Mouse (Mus musculus): ENCODE results near the gene Ppp2r5a. TPM values are rescaled to one million over a fixed set of nuclear protein-coding genes. Genes with fewer than 3 reads are reported as not detected.
"Not testable (repeated sequence)": the region's sequence is repeated elsewhere in the genome, so short reads cannot be mapped to it uniquely, and the experiment has no call there.

Gene Ppp2r5a
- polyA plus RNA-seq, 1 experiment from 2014 or later: 11.8 TPM

DNA sequence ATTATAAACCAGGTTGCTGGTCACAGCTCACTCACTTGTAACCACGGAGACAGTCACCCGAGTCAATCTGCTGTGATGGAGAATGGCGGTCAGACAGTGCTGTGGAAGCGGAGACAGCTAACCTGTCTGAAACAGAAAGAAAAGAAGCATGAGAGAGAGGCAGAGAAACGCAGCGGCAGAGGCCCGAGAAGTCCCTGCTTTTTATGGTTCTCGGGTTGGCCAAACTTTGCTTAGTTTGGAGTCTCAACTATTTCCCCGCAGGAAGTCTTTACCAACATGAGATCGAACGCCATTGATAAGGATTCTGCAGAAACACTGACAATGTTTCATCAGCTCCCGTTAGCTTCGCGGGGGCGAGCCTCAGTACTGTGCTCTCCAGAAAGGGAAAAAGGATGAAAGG lies 29.0 kb upstream of the Ppp2r5a start:
- H3K27me3 ChIP-seq: no peaks in the 10 kb centered on the region
- no peak overlapping the region for H3K9ac ChIP-seq
- peaks cover 27% of the 10 kb centered on the region for H3K4me1 ChIP-seq
- no peak for ATAC-seq (ENCODE audit: low FRiP score, low read depth)
- H3K4me3 ChIP-seq: no peak overlapping the region
- 72% methylated on average over 15 of the region's 15 CpGs for WGBS
- H3K36me3 ChIP-seq: no peaks in the 10 kb centered on the region
- 0 out of 2 replicates have a peak overlapping the region, but pooled peaks have one; percentile 9 for H3K4me2 ChIP-seq (replicated peaks)
- H3K9me3 ChIP-seq: no peaks in the 10 kb centered on the region
- no peak overlapping the region for H3K27ac ChIP-seq

DNA sequence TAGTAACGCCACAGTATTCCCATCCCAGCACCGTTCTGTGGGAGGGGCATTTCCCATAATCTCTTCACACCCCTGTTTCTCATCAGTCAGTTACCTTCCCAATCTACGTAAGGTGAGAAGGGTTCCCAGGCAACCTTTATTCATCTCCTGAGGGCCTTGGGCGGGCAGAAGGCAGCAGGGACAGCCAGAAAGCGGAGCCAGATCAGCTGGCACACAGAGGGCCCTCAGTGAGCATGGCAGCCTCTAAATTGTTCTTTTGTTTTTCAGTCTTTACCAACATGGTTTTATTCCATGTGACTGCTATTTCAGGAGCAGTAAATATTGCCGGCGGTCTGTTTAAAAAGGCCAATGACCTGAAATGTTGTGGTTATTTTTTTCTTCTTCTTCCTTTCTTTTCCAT lies 27.0 kb upstream of the Ppp2r5a start:
- H3K9me3 ChIP-seq: no peaks in the 10 kb centered on the region
- H3K27ac ChIP-seq: no peak overlapping the region
- H3K27me3 ChIP-seq: no peaks in the 10 kb centered on the region
- peaks cover 14% of the 10 kb centered on the region for H3K4me1 ChIP-seq
- WGBS: 57% methylated on average over 7 of the region's 7 CpGs
- H3K4me2 ChIP-seq (replicated peaks): no peak overlapping the region
- H3K36me3 ChIP-seq: no peaks in the 10 kb centered on the region
- H3K4me3 ChIP-seq: no peak overlapping the region
- H3K9ac ChIP-seq: no peak overlapping the region
- ATAC-seq (ENCODE audit: low FRiP score, low read depth): no peak

DNA sequence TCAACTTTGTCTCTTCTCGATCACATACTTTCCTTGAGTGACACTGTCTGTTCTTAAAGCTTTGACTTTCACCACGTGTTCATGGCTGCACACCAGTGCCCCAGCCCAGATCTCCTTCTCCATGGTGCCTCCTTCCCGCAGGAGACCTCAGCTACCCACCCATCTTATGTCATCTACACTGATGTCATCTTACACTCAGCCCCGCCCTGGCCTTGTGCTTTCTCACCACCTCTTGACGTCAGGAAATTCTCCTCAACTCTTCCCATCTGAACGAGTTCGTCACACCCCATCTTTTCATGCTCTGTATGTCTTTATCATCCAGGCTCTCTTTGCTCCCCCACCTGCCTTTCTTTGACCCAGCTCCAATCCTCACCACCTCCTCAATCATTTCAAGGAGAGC lies 22.8 kb upstream of the Ppp2r5a start:
- H3K9me3 ChIP-seq: no peaks in the 10 kb centered on the region
- H3K36me3 ChIP-seq: no peaks in the 10 kb centered on the region
- no peak overlapping the region for H3K9ac ChIP-seq
- no peak overlapping the region for H3K27ac ChIP-seq
- ATAC-seq (ENCODE audit: low FRiP score, low read depth): no peak
- peaks cover 6% of the 10 kb centered on the region for H3K4me1 ChIP-seq
- 80% methylated on average over 7 of the region's 7 CpGs for WGBS
- no peak overlapping the region for H3K4me2 ChIP-seq (replicated peaks)
- no peaks in the 10 kb centered on the region for H3K27me3 ChIP-seq
- H3K4me3 ChIP-seq: no peak overlapping the region

DNA sequence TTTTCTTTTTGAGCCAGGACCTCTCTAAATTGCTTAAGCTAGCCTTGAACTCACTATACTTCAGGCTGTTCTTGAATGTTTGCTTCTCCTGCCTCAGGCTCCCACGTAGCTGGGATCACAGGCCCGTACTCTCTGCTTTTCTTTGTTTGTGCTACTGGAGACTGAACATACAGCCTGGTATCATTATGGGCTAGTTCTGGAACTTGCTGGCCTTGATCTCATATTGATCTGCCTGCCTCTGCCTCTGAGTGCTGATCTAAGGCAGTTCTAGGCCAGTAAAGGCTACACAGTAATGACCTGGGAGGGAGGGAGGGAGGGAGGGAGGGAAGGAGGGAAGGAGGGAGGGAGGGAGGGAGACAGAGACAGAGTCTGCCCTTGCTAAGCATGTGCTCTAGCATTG lies 20.1 kb upstream of the Ppp2r5a start:
- Histone ChIP-seq H3K36me3 (no peaks in the 10 kb centered on the region), H3K9ac (no peak overlapping the region), H3K27ac (no peak overlapping the region), H3K27me3 (no peaks in the 10 kb centered on the region), H3K9me3 (no peaks in the 10 kb centered on the region), H3K4me3 (no peak overlapping the region), H3K4me2 (replicated peaks) (no peak overlapping the region), H3K4me1 (peaks cover 24% of the 10 kb centered on the region)
- no peak for ATAC-seq (ENCODE audit: low FRiP score, low read depth)
- 81% methylated on average over 2 of the region's 2 CpGs for WGBS

DNA sequence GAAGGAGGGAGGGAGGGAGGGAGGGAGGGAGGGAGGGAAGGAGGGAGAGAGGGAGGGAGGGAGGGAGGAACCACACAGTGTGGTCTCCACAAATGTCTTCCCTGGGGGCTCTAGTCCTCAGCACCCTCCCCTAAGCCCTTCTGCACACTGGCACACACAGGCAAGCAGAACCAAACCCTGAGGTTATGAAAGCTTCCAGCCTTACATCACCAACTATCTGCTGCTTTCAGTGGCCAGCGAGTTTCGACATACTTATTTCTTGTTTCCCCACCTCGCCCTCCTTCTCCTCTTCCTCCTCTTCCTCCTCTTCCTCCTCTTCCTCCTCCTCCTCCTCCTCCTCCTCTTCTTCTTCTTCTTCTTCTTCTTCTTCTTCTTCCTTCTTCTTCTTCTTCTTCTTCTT lies 19.6 kb upstream of the Ppp2r5a start:
- peaks cover 24% of the 10 kb centered on the region for H3K4me1 ChIP-seq
- 71% methylated on average over 3 of the region's 3 CpGs for WGBS
- not testable (repeated sequence) for H3K36me3 ChIP-seq; H3K9ac ChIP-seq; H3K27ac ChIP-seq; H3K27me3 ChIP-seq; H3K9me3 ChIP-seq; H3K4me2 ChIP-seq (replicated peaks); H3K4me3 ChIP-seq; ATAC-seq (ENCODE audit: low FRiP score, low read depth)

DNA sequence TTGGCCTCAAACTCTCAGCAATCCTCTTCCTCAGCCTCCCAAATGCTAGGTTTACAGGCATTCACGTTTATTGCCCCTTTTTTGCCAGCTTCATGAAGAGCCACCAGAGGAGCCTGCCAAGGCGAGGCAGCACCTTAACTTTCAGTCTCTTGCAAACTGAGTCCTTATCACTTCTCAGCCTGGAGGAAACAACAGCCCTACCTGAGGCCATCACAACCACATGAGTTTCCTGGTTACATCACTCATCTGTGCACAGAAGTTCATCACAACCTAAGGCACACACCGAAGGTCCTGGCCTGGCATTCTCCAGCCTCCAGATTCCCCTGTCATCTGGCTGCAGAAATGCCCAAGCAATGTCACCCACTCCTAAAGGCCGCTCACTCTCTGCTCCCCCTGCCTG lies 19.1 kb upstream of the Ppp2r5a start:
- Histone ChIP-seq H3K9me3 (no peaks in the 10 kb centered on the region), H3K27me3 (no peaks in the 10 kb centered on the region), H3K4me1 (peaks cover 24% of the 10 kb centered on the region), H3K27ac (no peak overlapping the region), H3K4me2 (replicated peaks) (no peak overlapping the region), H3K36me3 (no peaks in the 10 kb centered on the region), H3K4me3 (no peak overlapping the region), H3K9ac (no peak overlapping the region)
- ATAC-seq (ENCODE audit: low FRiP score, low read depth): no peak
- WGBS: 65% methylated on average over 4 of the region's 4 CpGs

DNA sequence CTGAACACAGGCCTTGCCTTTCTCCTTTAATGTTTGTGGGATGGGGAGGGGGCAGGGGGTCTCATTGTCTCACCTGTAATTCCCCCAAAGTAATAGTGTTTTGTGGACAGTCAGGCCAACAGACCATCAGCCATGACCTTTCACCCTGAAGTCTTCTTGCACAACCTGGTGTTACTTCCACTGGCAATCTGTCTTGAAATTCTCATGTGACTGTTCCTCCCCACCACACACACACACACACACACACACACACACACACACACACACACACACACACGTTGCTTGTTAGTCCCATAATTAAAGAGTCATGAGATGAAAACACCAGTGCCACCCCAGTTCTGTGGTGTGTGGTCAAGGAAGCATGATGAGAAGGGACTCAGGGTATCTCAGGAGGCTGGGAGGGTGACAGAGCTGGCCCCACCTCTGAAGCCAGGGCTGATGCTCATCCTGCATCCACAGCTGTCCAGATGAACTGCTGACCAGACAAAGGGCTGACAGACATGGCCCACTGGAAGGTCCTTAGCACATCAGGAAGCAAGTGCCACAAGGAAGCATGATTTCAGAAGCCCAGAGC lies 18.4 kb upstream of the Ppp2r5a start:
- Histone ChIP-seq H3K4me2 (replicated peaks) (no peak overlapping the region), H3K27ac (no peak overlapping the region), H3K4me1 (peaks cover 31% of the 10 kb centered on the region), H3K4me3 (no peak overlapping the region), H3K9me3 (no peaks in the 10 kb centered on the region), H3K9ac (no peak overlapping the region), H3K27me3 (no peaks in the 10 kb centered on the region), H3K36me3 (no peaks in the 10 kb centered on the region)
- WGBS: 44% methylated on average over 1 of the region's 1 CpGs
- no peak for ATAC-seq (ENCODE audit: low FRiP score, low read depth)

DNA sequence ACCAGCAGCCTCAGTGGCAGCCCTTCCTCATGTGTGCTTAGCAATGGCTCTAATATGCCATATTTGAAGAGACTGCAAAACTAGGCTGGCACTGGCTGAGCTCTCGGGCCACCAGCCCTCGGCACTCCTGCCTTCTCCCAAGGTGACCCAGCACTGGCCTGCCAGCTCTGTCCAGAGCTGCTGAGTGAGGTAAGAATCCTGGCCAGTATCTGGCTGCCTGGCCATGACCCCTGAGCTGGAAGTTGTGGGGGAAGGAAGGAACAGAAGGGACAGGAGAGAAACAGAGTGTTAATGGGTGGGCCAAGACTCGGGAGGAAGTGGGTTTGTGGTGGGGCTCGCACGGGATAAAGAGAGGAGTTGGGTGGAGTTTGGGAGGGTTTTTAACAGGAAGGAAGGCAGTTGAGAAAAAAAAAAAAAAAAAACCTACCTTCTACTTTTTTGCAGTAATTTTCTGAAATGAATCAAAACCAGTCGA lies 17.9 kb upstream of the Ppp2r5a start:
- WGBS: 29% methylated on average over 6 of the region's 6 CpGs
- Histone ChIP-seq H3K27me3 (no peaks in the 10 kb centered on the region), H3K36me3 (no peaks in the 10 kb centered on the region), H3K4me3 (no peak overlapping the region), H3K9ac (peak overlapping the region; percentile 19; the same call in 1 of the 2 replicates), H3K9me3 (no peaks in the 10 kb centered on the region), H3K4me1 (peaks cover 36% of the 10 kb centered on the region), H3K4me2 (replicated peaks) (no peak overlapping the region), H3K27ac (0 out of 2 replicates have a peak overlapping the region, but pooled peaks have one; percentile 1)
- ATAC-seq (ENCODE audit: low FRiP score, low read depth): no peak

DNA sequence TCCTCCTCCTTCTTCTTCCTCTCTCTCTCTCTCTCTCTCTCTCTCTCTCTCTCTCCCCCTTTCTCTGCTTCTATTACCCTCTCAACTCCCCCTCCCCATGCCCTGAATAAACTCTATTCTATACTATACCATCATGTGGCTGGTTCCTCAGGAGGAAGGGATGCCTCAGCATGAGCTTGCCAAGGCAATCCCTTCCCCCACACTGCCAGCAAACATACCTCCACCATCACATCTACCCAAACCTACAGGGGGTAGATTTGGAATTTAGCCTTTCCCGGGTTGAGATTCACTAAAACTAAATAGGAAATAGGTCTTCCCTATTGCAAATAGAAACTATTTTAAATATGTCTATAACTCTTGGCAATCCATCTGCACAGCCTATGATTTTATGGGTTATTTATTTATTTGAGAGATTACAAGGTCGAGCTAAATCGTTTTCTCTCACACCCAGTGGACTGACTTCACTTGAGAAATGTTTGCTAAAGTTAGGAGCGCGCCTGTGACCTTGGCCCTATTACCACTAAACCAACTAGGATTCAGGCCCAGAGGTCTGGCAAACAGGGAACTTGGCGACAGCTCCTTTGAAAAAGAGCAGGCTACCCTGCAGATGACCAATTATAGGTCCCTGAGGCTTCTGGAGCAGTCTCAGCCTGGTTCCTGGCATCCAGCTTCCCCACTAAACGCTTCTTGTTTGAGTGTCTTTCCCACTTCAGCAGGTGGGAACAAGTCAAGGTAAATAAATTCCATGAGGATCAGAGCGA lies 17.1 kb upstream of the Ppp2r5a start:
- Histone ChIP-seq H3K4me2 (replicated peaks) (no peak overlapping the region), H3K4me1 (peaks cover 36% of the 10 kb centered on the region), H3K27ac (peak overlapping the region; percentile 1; the same call in 1 of the 2 replicates), H3K9ac (no peak overlapping the region), H3K27me3 (no peaks in the 10 kb centered on the region), H3K36me3 (no peaks in the 10 kb centered on the region), H3K9me3 (no peaks in the 10 kb centered on the region), H3K4me3 (no peak overlapping the region)
- WGBS: 19% methylated on average over 8 of the region's 8 CpGs
- no peak for ATAC-seq (ENCODE audit: low FRiP score, low read depth)

DNA sequence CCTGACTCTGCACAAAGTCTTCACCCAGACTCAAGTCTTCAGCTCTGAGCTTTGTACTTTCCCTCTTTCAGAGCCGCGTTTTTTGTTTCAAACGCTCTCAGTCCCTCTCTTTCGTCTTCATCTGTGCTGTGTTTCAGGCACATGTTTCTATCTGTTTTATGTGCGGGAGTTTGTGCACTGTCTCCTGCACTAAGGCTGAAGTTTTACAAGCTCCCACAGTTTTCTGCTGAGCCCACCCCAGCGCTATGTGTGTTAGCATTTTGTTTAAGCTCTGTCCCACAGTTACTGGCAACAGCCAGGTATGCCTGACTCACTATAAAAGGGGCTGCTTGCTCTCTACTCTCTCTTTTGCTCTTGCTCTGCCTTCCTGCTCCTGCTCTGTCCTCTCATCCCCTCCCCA lies 16.3 kb upstream of the Ppp2r5a start:
- WGBS: 38% methylated on average over 6 of the region's 6 CpGs
- H3K27ac ChIP-seq: no peak overlapping the region
- H3K9ac ChIP-seq: no peak overlapping the region
- no peaks in the 10 kb centered on the region for H3K27me3 ChIP-seq
- H3K4me3 ChIP-seq: no peak overlapping the region
- no peak overlapping the region for H3K4me2 ChIP-seq (replicated peaks)
- H3K36me3 ChIP-seq: no peaks in the 10 kb centered on the region
- no peaks in the 10 kb centered on the region for H3K9me3 ChIP-seq
- peaks cover 36% of the 10 kb centered on the region for H3K4me1 ChIP-seq
- no peak; the same call in 1 of the 2 replicates for ATAC-seq (ENCODE audit: low FRiP score, low read depth)

DNA sequence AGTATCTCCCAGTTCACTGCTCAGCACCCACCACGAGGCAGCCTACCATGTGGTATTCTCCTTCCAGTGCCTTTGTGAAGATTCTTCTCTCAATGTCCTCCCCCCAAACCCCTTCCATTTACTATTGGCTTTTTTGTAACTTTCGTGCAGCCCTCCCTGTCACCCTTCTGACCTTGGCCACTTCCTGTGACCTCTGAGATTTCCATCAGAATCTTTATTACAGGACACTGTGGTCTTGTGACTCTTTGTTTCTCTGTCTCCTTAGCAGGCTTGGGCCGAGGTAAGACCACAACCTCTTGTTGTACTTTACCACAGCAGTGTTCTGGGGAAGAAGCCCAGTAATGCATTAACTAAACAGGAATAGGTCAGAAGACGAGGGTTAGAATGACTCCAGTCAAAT lies 15.9 kb upstream of the Ppp2r5a start:
- Histone ChIP-seq H3K9me3 (no peaks in the 10 kb centered on the region), H3K4me1 (peaks cover 36% of the 10 kb centered on the region), H3K27ac (no peak overlapping the region), H3K36me3 (no peaks in the 10 kb centered on the region), H3K27me3 (no peaks in the 10 kb centered on the region), H3K4me2 (replicated peaks) (no peak overlapping the region), H3K9ac (no peak overlapping the region), H3K4me3 (no peak overlapping the region)
- 60% methylated on average over 4 of the region's 4 CpGs for WGBS
- no peak for ATAC-seq (ENCODE audit: low FRiP score, low read depth)

DNA sequence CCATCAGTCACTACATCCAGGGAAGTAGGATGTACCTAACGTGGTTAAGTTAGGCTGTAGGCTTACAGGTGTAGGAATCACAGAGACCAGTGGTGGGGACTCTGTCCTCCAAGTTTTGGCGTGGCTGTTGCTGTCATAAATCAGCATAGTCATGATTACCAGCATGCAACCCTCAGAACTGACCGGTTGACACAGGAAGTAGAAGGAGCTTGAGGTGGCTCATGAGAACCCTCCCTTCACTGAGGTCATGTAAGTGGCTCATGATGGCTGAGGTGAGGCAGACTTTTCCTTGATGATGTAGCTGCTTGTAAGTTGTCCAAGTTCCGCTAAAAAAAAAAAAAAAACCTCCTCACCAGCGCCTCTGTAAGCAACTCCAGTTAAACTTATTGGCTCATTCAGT lies 14.0 kb upstream of the Ppp2r5a start:
- H3K9ac ChIP-seq: no peak overlapping the region
- H3K4me3 ChIP-seq: no peak overlapping the region
- ATAC-seq (ENCODE audit: low FRiP score, low read depth): no peak
- no peaks in the 10 kb centered on the region for H3K9me3 ChIP-seq
- no peak overlapping the region for H3K4me2 ChIP-seq (replicated peaks)
- H3K27ac ChIP-seq: no peak overlapping the region
- 58% methylated on average over 5 of the region's 5 CpGs for WGBS
- no peaks in the 10 kb centered on the region for H3K27me3 ChIP-seq
- H3K4me1 ChIP-seq: peaks cover 36% of the 10 kb centered on the region
- H3K36me3 ChIP-seq: no peaks in the 10 kb centered on the region

DNA sequence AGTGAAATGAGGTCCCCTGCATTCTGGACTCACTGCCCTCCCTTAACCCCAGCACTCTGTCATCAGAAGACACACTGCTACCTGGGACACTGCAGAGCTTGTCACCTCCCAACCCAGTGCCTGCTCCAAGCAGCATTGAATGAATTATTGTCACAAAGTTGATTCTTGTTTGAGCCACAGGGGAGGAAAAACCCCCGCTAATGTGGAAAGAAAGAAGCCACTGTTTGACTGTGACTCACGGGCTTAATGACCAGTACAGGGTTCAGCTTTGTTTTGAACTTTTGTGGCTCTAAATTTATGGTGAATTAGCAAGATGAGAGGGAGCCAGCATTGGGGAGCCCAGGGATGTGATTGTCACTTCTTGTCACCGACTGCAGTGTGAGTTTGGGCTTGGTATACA lies 13.5 kb upstream of the Ppp2r5a start:
- Histone ChIP-seq H3K9ac (no peak overlapping the region), H3K4me1 (peaks cover 36% of the 10 kb centered on the region), H3K27ac (no peak overlapping the region), H3K36me3 (no peaks in the 10 kb centered on the region), H3K4me3 (no peak overlapping the region), H3K4me2 (replicated peaks) (no peak overlapping the region), H3K9me3 (no peaks in the 10 kb centered on the region), H3K27me3 (no peaks in the 10 kb centered on the region)
- ATAC-seq (ENCODE audit: low FRiP score, low read depth): no peak
- 17% methylated on average over 3 of the region's 3 CpGs for WGBS

Data from limb, embryonic 13.5 days (tissue).